Mouse (Mus musculus) cortical plate, adult 2 months (tissue): Measurements from ENCODE around the gene Samd13.

Experiments
- CTCF ChIP-seq: fragments of 200-500 bp; IDR thresholded peaks from 2 replicates; pipeline ENCODE4 v1.5.1; 2011; ENCODE audit warnings: mild to moderate bottlenecking, control low read depth, low read length; ENCODE audit not compliant: insufficient read depth; ENCODE audit errors: extremely low read depth
- POLR2A ChIP-seq: fragments of 200-500 bp; IDR thresholded peaks from 2 replicates; pipeline ENCODE4 v1.6.1; 2011; ENCODE audit warnings: mild to moderate bottlenecking, low read length, control low read depth; ENCODE audit not compliant: insufficient read depth; ENCODE audit errors: extremely low read depth

DNA sequence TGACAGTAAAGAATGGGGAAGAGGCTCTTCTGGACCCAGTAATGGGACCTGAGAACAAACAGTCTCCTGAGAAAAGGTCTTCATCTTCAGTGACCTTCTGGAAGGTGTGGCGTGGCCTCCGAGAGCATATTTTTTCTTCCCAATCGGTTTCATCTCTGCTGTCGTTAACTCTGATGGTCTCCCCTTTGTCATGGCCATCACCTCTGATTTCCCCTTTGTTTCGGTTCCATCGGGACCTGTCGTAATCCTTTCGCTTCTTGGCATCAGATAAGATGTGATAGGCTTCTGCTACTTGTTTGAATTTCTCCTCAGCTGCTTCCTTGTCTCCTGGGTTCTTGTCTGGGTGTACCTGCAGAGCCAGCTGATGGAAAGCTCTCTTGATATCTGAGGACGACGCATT is 34.7 kb downstream of the Samd13 start:
- TF ChIP-seq CTCF (no peak), POLR2A (no peak)
